In the genomic region with DNA sequence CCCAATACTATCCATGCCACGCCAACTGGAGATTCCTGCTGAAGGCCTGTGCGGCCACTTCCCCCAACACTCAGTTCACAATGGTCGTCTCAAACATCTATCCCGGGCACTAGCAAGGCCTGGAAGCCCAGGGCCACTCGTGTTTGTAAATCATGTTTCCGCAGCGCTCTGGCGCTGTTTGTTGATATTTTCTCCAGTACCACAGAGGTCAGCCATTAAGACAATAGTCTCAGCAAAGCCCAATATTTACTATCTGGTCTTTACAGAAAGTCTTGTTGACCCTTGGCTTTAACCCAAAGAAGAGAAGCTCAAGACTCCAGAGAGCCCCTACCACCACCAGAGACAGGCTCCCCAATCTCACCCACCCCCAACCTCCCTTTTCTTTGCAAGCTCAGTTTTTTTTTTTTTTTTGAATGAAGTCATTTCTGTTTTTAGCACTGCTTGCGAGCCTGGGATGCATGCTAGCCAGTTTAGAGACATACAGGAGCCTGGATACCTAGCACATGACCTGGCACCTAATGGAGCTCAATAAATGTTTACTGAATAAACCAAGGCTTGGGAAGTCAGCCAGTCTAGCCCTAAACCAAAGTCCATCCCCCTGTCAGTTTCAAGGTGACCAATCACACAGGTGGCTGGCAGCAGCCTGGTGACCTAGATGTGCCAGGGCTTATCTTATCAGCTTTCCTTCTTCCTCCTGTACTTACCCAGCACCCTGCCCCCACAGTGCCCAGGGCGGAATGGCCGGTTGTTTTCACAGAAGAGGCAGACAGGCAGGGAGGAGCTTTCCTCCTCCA, we compare ENCODE assay signal across 9 mouse cellular contexts. TPM values are rescaled to one million over a fixed set of nuclear protein-coding genes. Genes with fewer than 3 reads are reported as not detected.
DNase-seq lines count a peak whose midpoint lies in the region; ATAC-seq and TF ChIP-seq lines count a peak whose summit lies in the region.
"Had no signal": no experiment of that assay in that cellular context is flagged by ENCODE, and none has a peak within 500 bp of the region (broad histone marks: within the 10 kb centered on the region; RNA-seq: fewer than 3 reads in every experiment).

No protein-coding gene starts in this region.

- no peaks in the 10 kb centered on the region for H3K36me3 ChIP-seq in forebrain, embryonic 10.5 days (replicated peaks)
- H3K36me3 ChIP-seq in forebrain, embryonic 13.5 days (ENCODE audit: poor library complexity, severe bottlenecking): no peaks in the 10 kb centered on the region; the same call in 1 of the 2 replicates
- no peaks in the 10 kb centered on the region for H3K36me3 ChIP-seq in intestine, embryonic 16.5 days (ENCODE audit: control insufficient read depth, insufficient read depth, low read length)
- H3K36me3 ChIP-seq in liver, postnatal 0 days (replicated peaks; ENCODE audit: insufficient read depth, low read length): no peaks in the 10 kb centered on the region
- H3K36me3 ChIP-seq: midbrain, embryonic 12.5 days had no signal

- H3K9me3 ChIP-seq in forebrain, embryonic 10.5 days: no peaks in the 10 kb centered on the region
- no peaks in the 10 kb centered on the region for H3K9me3 ChIP-seq in forebrain, embryonic 13.5 days (replicated peaks)
- no peaks in the 10 kb centered on the region for H3K9me3 ChIP-seq in intestine, embryonic 16.5 days (ENCODE audit: control insufficient read depth, low read length)
- H3K9me3 ChIP-seq in liver, postnatal 0 days (ENCODE audit: low read length): no peaks in the 10 kb centered on the region
- H3K9me3 ChIP-seq: midbrain, embryonic 12.5 days had no signal

- H3K4me1 ChIP-seq in forebrain, embryonic 10.5 days: peaks cover 62% of the 10 kb centered on the region
- peaks cover 18% of the 10 kb centered on the region for H3K4me1 ChIP-seq in forebrain, embryonic 13.5 days
- H3K4me1 ChIP-seq in intestine, embryonic 16.5 days (ENCODE audit: control insufficient read depth, insufficient read depth, low read length): peaks cover 87% of the 10 kb centered on the region
- H3K4me1 ChIP-seq in liver, postnatal 0 days (ENCODE audit: insufficient read depth): peaks cover 63% of the 10 kb centered on the region

- H3K9ac ChIP-seq in forebrain, embryonic 13.5 days: no peak overlapping the region
- H3K9ac ChIP-seq in intestine, embryonic 16.5 days (ENCODE audit: low read depth, low read length): 0 out of 2 replicates have a peak overlapping the region, but pooled peaks have one; percentile 2
- no peak overlapping the region for H3K9ac ChIP-seq in liver, postnatal 0 days (replicated peaks)
- H3K9ac ChIP-seq: midbrain, embryonic 12.5 days had no signal

- TF ChIP-seq CTCF in liver, postnatal 0 days (IDR thresholded peaks at IDR 0.05; ENCODE audit: low read depth): no peak

- WGBS in forebrain, embryonic 10.5 days: 82% methylated on average over 11 of the region's 11 CpGs
- WGBS in forebrain, embryonic 13.5 days: 90% methylated on average over 11 of the region's 11 CpGs
- 30% methylated on average over 11 of the region's 11 CpGs for WGBS in intestine, embryonic 16.5 days
- WGBS in liver, postnatal 0 days (ENCODE audit: insufficient replicate concordance): 45% methylated on average over 11 of the region's 11 CpGs

- H3K4me2 ChIP-seq in forebrain, embryonic 13.5 days: no peak overlapping the region
- peak overlapping the region; percentile 10 for H3K4me2 ChIP-seq in intestine, embryonic 16.5 days (ENCODE audit: low read depth, low read length)
- H3K4me2 ChIP-seq in liver, postnatal 0 days (ENCODE audit: low read depth, low read length): peak overlapping the region; percentile 5; the same call in 1 of the 2 replicates
- H3K4me2 ChIP-seq: midbrain, embryonic 12.5 days had no signal

- no peak overlapping the region for H3K4me3 ChIP-seq in forebrain, embryonic 10.5 days
- H3K4me3 ChIP-seq in forebrain, embryonic 13.5 days: no peak overlapping the region
- H3K4me3 ChIP-seq in intestine, embryonic 16.5 days (ENCODE audit: low read length): no peak overlapping the region
- no peak overlapping the region for H3K4me3 ChIP-seq in liver, postnatal 0 days (ENCODE audit: low read depth, low read length)
- H3K4me3 ChIP-seq: midbrain, embryonic 12.5 days had no signal

- H3K27me3 ChIP-seq in forebrain, embryonic 10.5 days (ENCODE audit: poor library complexity, severe bottlenecking): peaks cover 3% of the 10 kb centered on the region
- H3K27me3 ChIP-seq in forebrain, embryonic 13.5 days: no peaks in the 10 kb centered on the region
- no peaks in the 10 kb centered on the region for H3K27me3 ChIP-seq in intestine, embryonic 16.5 days (replicated peaks; ENCODE audit: control insufficient read depth, insufficient read depth, low read length)
- H3K27me3 ChIP-seq in liver, postnatal 0 days (ENCODE audit: insufficient read depth, low read length): no peaks in the 10 kb centered on the region
- H3K27me3 ChIP-seq: midbrain, embryonic 12.5 days had no signal

- ATAC-seq in forebrain, embryonic 13.5 days: no peak
- ATAC-seq in common myeloid progenitor, adult 5-6 weeks (replicated peaks; ENCODE audit: low read depth, poor library complexity, severe bottlenecking): 0 out of 2 replicates have a peak, but pooled peaks have one; percentile 12
- peak; percentile 94 for ATAC-seq in intestine, embryonic 16.5 days
- ATAC-seq in liver, postnatal 0 days: peak; percentile 96
- ATAC-seq in megakaryocyte, adult 5-6 weeks (ENCODE audit: poor library complexity, severe bottlenecking): no peak
- no peak for ATAC-seq in erythroblast, adult 5-6 weeks (replicated peaks; ENCODE audit: low FRiP score, poor library complexity, severe bottlenecking)

- no peak for DNase-seq in forebrain, embryonic 10.5 days (ENCODE audit: extremely low spot score, low spot score)
- DNase-seq in liver, postnatal 0 days: peak; percentile 62
- peak; percentile 71 for DNase-seq in testis, postnatal 10 days (ENCODE audit: low spot score)

- peak overlapping the region; percentile 53; the same call in 1 of the 2 replicates for H3K27ac ChIP-seq in forebrain, embryonic 10.5 days
- no peak overlapping the region for H3K27ac ChIP-seq in forebrain, embryonic 13.5 days
- peak overlapping the region; percentile 83 for H3K27ac ChIP-seq in intestine, embryonic 16.5 days (ENCODE audit: low read length)
- H3K27ac ChIP-seq in liver, postnatal 0 days (ENCODE audit: low read depth): peak overlapping the region; percentile 77
- H3K27ac ChIP-seq: midbrain, embryonic 12.5 days had no signal

- no peak; the same call in none of the 2 replicates for TF ChIP-seq EP300 in liver, postnatal 0 days (IDR thresholded peaks at IDR 0.05; ENCODE audit: low read depth)

RNA-seq across cellular contexts. Expression of gene Ypel2, which starts 31.8 kb away (rescaled TPM):
- 2.9 and 3.2 TPM in 2 replicates for polyA plus RNA-seq in forebrain, embryonic 10.5 days (2016; fragmentation: Nextera tagmentation; extraction: Ambion mirVana)
- 7.4 and 7.7 TPM in 2 replicates for polyA plus RNA-seq in forebrain, embryonic 13.5 days (2015; fragmentation: Nextera tagmentation; extraction: Ambion mirVana)
- 2.4 and 5.3 TPM in 2 replicates for total RNA-seq in common myeloid progenitor, adult 5-6 weeks (2017)
- 7.5 and 8.6 TPM in 2 replicates for polyA plus RNA-seq in intestine, embryonic 16.5 days (2015; fragmentation: Nextera tagmentation; extraction: Ambion mirVana)
- 2.1 TPM in 2 replicates for polyA plus RNA-seq in liver, postnatal 0 days (2015; fragmentation: Nextera tagmentation; extraction: Ambion mirVana)
- total RNA-seq in megakaryocyte, adult 5-6 weeks (2015): 6.7 and 7.5 TPM in 2 replicates
- 5.6 and 6.9 TPM in 2 replicates for total RNA-seq in megakaryocyte, adult 5-6 weeks (2017)
- 0.19 and 1.5 TPM in 2 replicates for total RNA-seq in erythroblast, adult 5-6 weeks (2015; ENCODE audit: low replicate concordance)
- total RNA-seq in erythroblast, adult 5-6 weeks (2017; ENCODE audit: low replicate concordance): 0.56 and 0.68 TPM in 2 replicates

Comparison
In these comparisons a context has a peak if more than half of its experiments do, and no peak if none do; other contexts are left out.
1. ATAC-seq: peak in common myeloid progenitor, adult 5-6 weeks (single experiment), intestine, embryonic 16.5 days (single experiment) and liver, postnatal 0 days (single experiment); none in forebrain, embryonic 13.5 days (single experiment), megakaryocyte, adult 5-6 weeks (single experiment) and erythroblast, adult 5-6 weeks (single experiment).